In genomic region chr4:130902289-130902781, GRCm38 (mm10) we compare ENCODE assay signal across 14 mouse cellular contexts. TPM values are rescaled to one million over a fixed set of nuclear protein-coding genes. Genes with fewer than 3 reads are reported as not detected.
DNase-seq lines count a peak whose midpoint lies in the region; ATAC-seq lines count a peak whose summit lies in the region.
"Had no signal": no experiment of that assay in that cellular context is flagged by ENCODE, and none has a peak within 500 bp of the region (broad histone marks: within the 10 kb centered on the region; RNA-seq: fewer than 3 reads in every experiment).

No protein-coding gene starts in this region.

- no peaks in the 10 kb centered on the region for H3K27me3 ChIP-seq in midbrain, embryonic 10.5 days (ENCODE audit: low read depth, poor library complexity, severe bottlenecking)
- no peaks in the 10 kb centered on the region for H3K27me3 ChIP-seq in midbrain, embryonic 15.5 days (replicated peaks)
- H3K27me3 ChIP-seq in liver, embryonic 11.5 days (replicated peaks; ENCODE audit: control insufficient read depth, insufficient read depth, low read length), result no peaks in the 10 kb centered on the region
- H3K27me3 ChIP-seq in forebrain, embryonic 16.5 days (replicated peaks; ENCODE audit: control insufficient read depth, insufficient read depth, low read length), result no peaks in the 10 kb centered on the region

- peak overlapping the region; percentile 42; the same call in 1 of the 2 replicates for H3K27ac ChIP-seq in midbrain, embryonic 10.5 days (replicated peaks)
- H3K27ac ChIP-seq in midbrain, embryonic 15.5 days, result no peak overlapping the region
- 0 out of 2 replicates have a peak overlapping the region, but pooled peaks have one; percentile 18 for H3K27ac ChIP-seq in brown adipose tissue, adult 24 weeks (replicated peaks; ENCODE audit: low read depth, low read length)
- H3K27ac ChIP-seq in liver, embryonic 11.5 days (ENCODE audit: low read depth, low read length), result peak overlapping the region; percentile 80
- H3K27ac ChIP-seq in forebrain, embryonic 16.5 days (ENCODE audit: low read length), result no peak overlapping the region

- no peaks in the 10 kb centered on the region for H3K36me3 ChIP-seq in midbrain, embryonic 10.5 days
- H3K36me3 ChIP-seq in midbrain, embryonic 15.5 days (replicated peaks), result no peaks in the 10 kb centered on the region
- H3K36me3 ChIP-seq in liver, embryonic 11.5 days (ENCODE audit: control insufficient read depth, insufficient read depth, low read length), result no peaks in the 10 kb centered on the region
- H3K36me3 ChIP-seq in forebrain, embryonic 16.5 days (ENCODE audit: control insufficient read depth, insufficient read depth), result no peaks in the 10 kb centered on the region

- no peak for ATAC-seq in midbrain, embryonic 15.5 days (replicated peaks)
- peak; percentile 59 for ATAC-seq in liver, embryonic 11.5 days (replicated peaks; ENCODE audit: low FRiP score)
- peak; percentile 40; the same call in 1 of the 2 replicates for ATAC-seq in neutrophil, adult 5-6 weeks (ENCODE audit: extremely low read depth, insufficient number of reproducible peaks, low FRiP score, poor library complexity, severe bottlenecking)
- ATAC-seq in forebrain, embryonic 16.5 days, result no peak

- peaks cover 29% of the 10 kb centered on the region for H3K4me1 ChIP-seq in midbrain, embryonic 10.5 days
- peaks cover 4% of the 10 kb centered on the region for H3K4me1 ChIP-seq in midbrain, embryonic 15.5 days
- H3K4me1 ChIP-seq in brown adipose tissue, adult 24 weeks (ENCODE audit: control insufficient read depth, insufficient read depth, insufficient read length, low read length), result 0 out of 2 replicates have a peak, but pooled peaks cover 2% of the 10 kb centered on the region
- H3K4me1 ChIP-seq in liver, embryonic 11.5 days (replicated peaks; ENCODE audit: control insufficient read depth, insufficient read depth, low read length), result peaks cover 43% of the 10 kb centered on the region
- peaks cover 6% of the 10 kb centered on the region for H3K4me1 ChIP-seq in forebrain, embryonic 16.5 days (replicated peaks; ENCODE audit: control insufficient read depth, insufficient read depth, low read length)

- no peak overlapping the region for H3K9ac ChIP-seq in midbrain, embryonic 15.5 days
- peak overlapping the region; percentile 37; the same call in 1 of the 2 replicates for H3K9ac ChIP-seq in liver, embryonic 11.5 days (ENCODE audit: low read depth, low read length)
- H3K9ac ChIP-seq in forebrain, embryonic 16.5 days (replicated peaks; ENCODE audit: low read depth, low read length), result no peak overlapping the region
- H3K9ac ChIP-seq: lung, embryonic 14.5 days had no signal

- H3K4me2 ChIP-seq in midbrain, embryonic 15.5 days, result no peak overlapping the region
- peak overlapping the region; percentile 41 for H3K4me2 ChIP-seq in liver, embryonic 11.5 days
- H3K4me2 ChIP-seq in forebrain, embryonic 16.5 days (ENCODE audit: low read length), result no peak overlapping the region
- H3K4me2 ChIP-seq: lung, embryonic 14.5 days had no signal

- H3K4me3 ChIP-seq in midbrain, embryonic 10.5 days, result no peak overlapping the region
- no peak overlapping the region for H3K4me3 ChIP-seq in midbrain, embryonic 15.5 days
- H3K4me3 ChIP-seq in brown adipose tissue, adult 24 weeks (ENCODE audit: insufficient read depth, low read depth, low read length), result no peak overlapping the region
- no peak overlapping the region for H3K4me3 ChIP-seq in liver, embryonic 11.5 days (ENCODE audit: low read depth, low read length)
- H3K4me3 ChIP-seq in forebrain, embryonic 16.5 days (replicated peaks; ENCODE audit: low read length), result no peak overlapping the region
- H3K4me3 ChIP-seq: erythroblast, embryonic 14.5 days had no signal

- DNase-seq in midbrain, embryonic 10.5 days (ENCODE audit: low spot score), result no peak
- peak; percentile 59 for DNase-seq in liver, embryonic 11.5 days (ENCODE audit: low spot score)
- DNase-seq in kidney, postnatal 14 days, result no peak
- no peak for DNase-seq in urinary bladder, adult 2 months (ENCODE audit: low spot score)
- DNase-seq: cerebellum, adult 2 months; kidney, adult 9 months; lung, embryonic 14.5 days had no signal

- 61% methylated on average over 8 of the region's 8 CpGs for WGBS in midbrain, embryonic 10.5 days
- 63% methylated on average over 8 of the region's 8 CpGs for WGBS in midbrain, embryonic 15.5 days
- 18% methylated on average over 8 of the region's 8 CpGs for WGBS in liver, embryonic 11.5 days
- 73% methylated on average over 8 of the region's 8 CpGs for WGBS in forebrain, embryonic 16.5 days

- no peaks in the 10 kb centered on the region for H3K9me3 ChIP-seq in midbrain, embryonic 10.5 days (replicated peaks)
- no peaks in the 10 kb centered on the region for H3K9me3 ChIP-seq in midbrain, embryonic 15.5 days
- no peaks in the 10 kb centered on the region for H3K9me3 ChIP-seq in liver, embryonic 11.5 days (ENCODE audit: control insufficient read depth, low read length)
- no peaks in the 10 kb centered on the region for H3K9me3 ChIP-seq in forebrain, embryonic 16.5 days (ENCODE audit: control insufficient read depth, low read length)

RNA-seq across cellular contexts. Expression of gene Laptm5, which starts 10.6 kb away (rescaled TPM):
- 16.7 and 22.9 TPM in 2 replicates for polyA plus RNA-seq in midbrain, embryonic 10.5 days (2016; fragmentation: Nextera tagmentation; extraction: Ambion mirVana)
- polyA plus RNA-seq in midbrain, embryonic 15.5 days (2015; fragmentation: Nextera tagmentation; extraction: Ambion mirVana), result 28.4 and 32.8 TPM in 2 replicates
- 14.0 and 16.4 TPM in 2 replicates for polyA plus RNA-seq in brown adipose tissue, adult 24 weeks (2012; ENCODE audit: insufficient read depth, insufficient read length, missing spikeins)
- polyA plus RNA-seq in liver, embryonic 11.5 days (2014; fragmentation: Nextera tagmentation; extraction: Ambion mirVana), result 87.2 and 93.3 TPM in 2 replicates
- total RNA-seq in neutrophil, adult 5-6 weeks (2017), result 338 and 404 TPM in 2 replicates
- polyA plus RNA-seq in urinary bladder, adult 2 months (2012; rRNA removed), result 50.5 and 51.9 TPM in 2 replicates
- polyA plus RNA-seq in forebrain, embryonic 16.5 days (2015; fragmentation: Nextera tagmentation; extraction: Ambion mirVana), result 18.5 and 23.4 TPM in 2 replicates

RNA-seq across cellular contexts. Expression of gene Matn1, which starts 41.9 kb away (rescaled TPM):
- polyA plus RNA-seq in midbrain, embryonic 10.5 days (2016; fragmentation: Nextera tagmentation; extraction: Ambion mirVana), result not detected in 2 replicates
- polyA plus RNA-seq in midbrain, embryonic 15.5 days (2015; fragmentation: Nextera tagmentation; extraction: Ambion mirVana), result 0.24 and 0.32 TPM in 2 replicates
- polyA plus RNA-seq in brown adipose tissue, adult 24 weeks (2012; ENCODE audit: insufficient read depth, insufficient read length, missing spikeins), result not detected in 2 replicates
- polyA plus RNA-seq in liver, embryonic 11.5 days (2014; fragmentation: Nextera tagmentation; extraction: Ambion mirVana), result 0.29 and 0.32 TPM in 2 replicates
- not detected in 2 replicates for total RNA-seq in neutrophil, adult 5-6 weeks (2017)
- 0.04 TPM in 1 of 2 replicates, not detected in the other for polyA plus RNA-seq in urinary bladder, adult 2 months (2012; rRNA removed)
- polyA plus RNA-seq in forebrain, embryonic 16.5 days (2015; fragmentation: Nextera tagmentation; extraction: Ambion mirVana), result 3.3 TPM in 1 of 2 replicates, not detected in the other
- total RNA-seq: gastrocnemius, adult 18-20 months; heart, postnatal 25 days had no signal
- polyA plus RNA-seq: erythroblast, embryonic 14.5 days; lung, embryonic 14.5 days had no signal

Comparison
In these comparisons a context has a peak if more than half of its experiments do, and no peak if none do; other contexts are left out.
1. H3K27ac ChIP-seq: peak in midbrain, embryonic 10.5 days (single experiment), brown adipose tissue, adult 24 weeks (single experiment) and liver, embryonic 11.5 days (single experiment); none in midbrain, embryonic 15.5 days (single experiment) and forebrain, embryonic 16.5 days (single experiment).
2. ATAC-seq: peak in liver, embryonic 11.5 days (single experiment) and neutrophil, adult 5-6 weeks (single experiment); none in midbrain, embryonic 15.5 days (single experiment) and forebrain, embryonic 16.5 days (single experiment).